Mouse (Mus musculus) ES-Bruce4 (cell line): ENCODE data around the gene Nav3.

Source experiments
- CTCF ChIP-seq: IDR thresholded peaks from one replicate; pipeline ENCODE4 v1.8.1; 2011; ENCODE audit warnings: low read depth, low read length
- EP300 ChIP-seq: IDR thresholded peaks from 2 replicates; pipeline ENCODE4 v1.6.1; 2011; ENCODE audit warnings: low read depth, low read length; ENCODE audit not compliant: insufficient read depth
- POLR2A ChIP-seq: IDR thresholded peaks from one replicate; pipeline ENCODE4 v1.8.1; 2011; ENCODE audit warnings: low read length; ENCODE audit not compliant: insufficient read depth

GRCm38 (mm10) chr10:110380792-110381191 lies 75.2 kb downstream of the Nav3 start:
- TF ChIP-seq EP300 (no peak), CTCF (no peak), POLR2A (no peak)
